Mouse (Mus musculus): Measurements from ENCODE around the gene Cdk11b.
"Not testable (repeated sequence)": the region's sequence is repeated elsewhere in the genome, so short reads cannot be mapped to it uniquely, and the experiment has no call there.

Cdk11b gene

DNA sequence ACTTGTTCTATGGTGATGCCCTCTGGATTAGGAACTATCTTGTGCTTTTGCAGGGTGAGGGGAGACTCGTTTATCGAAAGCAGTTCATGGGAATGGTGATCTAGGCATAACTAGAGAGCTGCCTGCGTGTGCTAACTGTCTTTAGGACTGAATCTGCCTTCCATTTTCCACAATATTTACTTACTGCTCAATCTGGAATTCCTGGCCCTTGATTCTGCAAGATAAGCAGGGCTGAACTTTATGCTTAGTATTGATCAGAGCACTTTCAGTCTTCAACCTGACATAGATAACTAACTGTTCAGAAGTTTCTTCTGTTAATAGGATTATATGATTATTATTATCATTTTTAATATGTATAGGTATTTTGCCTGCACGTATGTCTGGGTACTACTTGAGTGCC is 19.5 kb upstream of the Cdk11b start:
- DNase-seq (ENCODE audit: extremely low spot score, low spot score): no peak

- no peak for DNase-seq (ENCODE audit: extremely low spot score, low spot score)
These were observed 17.8 kb upstream of the Cdk11b start for GRCm38 (mm10) chr4:155606825-155607224.

GRCm38 (mm10) chr4:155611860-155612259 is 12.8 kb upstream of the Cdk11b start:
- no peak for DNase-seq (ENCODE audit: extremely low spot score, low spot score)

DNA sequence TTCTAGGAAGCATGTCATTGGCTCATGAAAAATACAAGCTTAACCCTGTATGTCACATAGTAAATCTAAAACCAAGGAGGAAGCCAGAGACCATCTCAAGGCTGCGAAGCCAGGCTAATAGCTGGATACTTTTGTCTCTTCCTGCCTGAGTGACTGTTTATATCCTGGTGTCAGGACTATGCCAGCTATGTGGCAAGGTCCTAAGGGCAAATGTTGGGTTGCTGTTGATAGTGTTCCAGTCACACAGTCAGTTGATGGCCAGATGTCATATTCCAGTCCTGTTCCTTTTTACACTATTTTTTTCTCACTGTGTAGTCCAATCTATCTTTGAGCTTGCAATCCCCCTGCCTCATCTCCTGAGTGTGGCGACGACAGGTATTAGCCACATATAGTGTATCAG is 11.4 kb upstream of the Cdk11b start:
- DNase-seq (ENCODE audit: extremely low spot score, low spot score): no peak

DNA sequence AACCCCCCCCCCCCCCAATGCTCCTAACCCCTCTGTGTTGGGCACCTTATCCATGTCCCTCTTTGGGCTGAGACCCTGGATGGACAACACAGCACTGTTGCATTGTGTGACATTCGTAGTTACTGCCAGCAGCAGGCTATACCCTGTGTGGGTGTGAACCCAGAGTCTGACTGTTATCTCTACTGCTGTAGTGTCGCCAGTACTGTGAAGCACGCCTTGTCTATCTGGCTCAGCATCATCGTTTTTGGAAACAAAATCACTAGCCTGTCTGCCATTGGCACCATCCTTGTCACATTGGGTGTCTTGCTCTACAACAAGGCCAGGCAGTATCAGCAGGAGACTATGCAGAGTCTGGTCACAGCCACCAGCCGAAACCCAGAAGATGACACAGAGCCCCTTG is 6.3 kb upstream of the Cdk11b start:
- DNase-seq (ENCODE audit: extremely low spot score, low spot score): no peak

DNA sequence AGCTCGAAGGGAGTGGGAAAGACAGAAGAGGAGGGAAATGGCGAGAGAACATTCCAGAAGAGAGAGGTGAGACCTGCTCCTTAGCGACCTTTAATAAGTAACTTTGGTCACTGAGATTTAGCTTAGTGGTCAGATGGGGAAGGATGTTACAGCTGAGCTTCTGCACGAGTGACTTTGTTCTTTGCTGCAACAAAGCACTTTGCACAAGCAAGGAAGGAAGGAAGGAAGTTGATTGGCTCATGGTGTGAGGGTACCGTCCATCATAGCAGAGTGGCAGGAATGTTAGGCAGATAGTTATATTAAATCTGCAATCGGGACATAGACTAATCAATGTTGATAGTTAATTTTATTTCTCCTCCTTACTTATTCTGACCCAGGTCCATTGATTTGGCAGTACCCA is 5.6 kb downstream of the Cdk11b start:
- DNase-seq (ENCODE audit: extremely low spot score, low spot score): no peak

DNA sequence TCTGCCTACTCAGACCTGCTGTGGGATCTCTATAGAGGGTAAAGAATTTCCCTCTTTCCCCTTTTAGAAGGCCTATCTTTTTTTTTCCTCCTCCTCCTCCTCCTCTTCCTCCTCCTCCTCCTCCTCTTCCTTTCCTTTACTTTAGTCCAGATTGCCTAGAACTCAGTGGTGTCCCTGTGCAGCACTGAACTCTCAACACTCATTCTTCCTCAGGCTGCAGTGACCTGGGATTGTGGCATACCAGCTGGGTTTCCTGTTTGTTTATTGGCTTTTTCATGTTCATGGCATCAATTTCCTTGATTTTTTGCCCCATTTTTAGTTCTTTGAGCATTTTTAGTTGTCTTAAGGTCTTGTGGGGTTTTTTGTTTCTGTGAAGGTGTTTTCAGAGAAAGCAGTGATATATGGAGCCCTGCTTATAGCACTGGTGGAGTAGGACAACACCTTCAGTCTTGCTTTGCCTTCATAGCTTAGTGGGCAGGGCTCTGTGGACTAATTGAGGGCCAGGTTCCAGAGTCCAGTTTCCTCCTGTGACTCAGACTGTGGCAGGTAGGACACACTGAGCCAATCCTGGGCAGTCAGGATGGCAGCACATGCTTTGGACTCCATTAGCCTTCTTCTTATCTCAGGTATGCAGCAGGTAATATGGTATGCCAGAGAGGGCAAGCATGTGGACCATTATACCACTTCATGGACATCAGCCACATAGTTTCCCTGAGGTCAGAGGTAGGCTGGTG is 11.3 kb downstream of the Cdk11b start:
- DNase-seq (ENCODE audit: extremely low spot score, low spot score): no peak

- no peak for DNase-seq (ENCODE audit: extremely low spot score, low spot score)
These were observed 18.9 kb downstream of the Cdk11b start for GRCm38 (mm10) chr4:155643531-155643930.

DNA sequence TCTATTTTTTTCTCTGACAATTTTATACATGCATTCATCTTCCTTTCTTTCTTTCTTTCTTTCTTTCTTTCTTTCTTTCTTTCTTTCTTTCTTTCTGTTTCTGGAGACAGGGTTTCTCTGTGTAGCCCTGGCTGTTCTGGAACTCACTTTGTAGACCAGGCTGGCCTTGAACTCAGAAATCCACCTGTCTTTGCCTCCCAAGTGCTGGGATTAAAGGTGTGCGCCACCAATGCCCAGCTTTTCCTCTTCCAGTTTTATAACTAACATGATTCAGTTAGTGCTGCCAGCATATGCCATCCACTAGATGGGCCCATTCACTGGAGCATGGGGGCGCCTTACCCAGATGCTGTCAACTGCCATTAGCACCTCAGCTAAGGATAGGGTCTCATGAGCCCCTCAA is 20.7 kb downstream of the Cdk11b start, which contains the start of gene Gm10563:
TSS of gene Gm10563 (minus strand) at position 101 of the 400 bp plus-strand sequence.
- DNase-seq (ENCODE audit: extremely low spot score, low spot score): not testable (repeated sequence)

GRCm38 (mm10) chr4:155645721-155646120 is 21.1 kb downstream of the Cdk11b start:
- no peak for DNase-seq (ENCODE audit: extremely low spot score, low spot score)

- DNase-seq (ENCODE audit: extremely low spot score, low spot score): no peak
These were observed 24.7 kb downstream of the Cdk11b start for GRCm38 (mm10) chr4:155649355-155649754.

GRCm38 (mm10) chr4:155651553-155652269 is 27.1 kb downstream of the Cdk11b start:
- no peak for DNase-seq (ENCODE audit: extremely low spot score, low spot score)

DNA sequence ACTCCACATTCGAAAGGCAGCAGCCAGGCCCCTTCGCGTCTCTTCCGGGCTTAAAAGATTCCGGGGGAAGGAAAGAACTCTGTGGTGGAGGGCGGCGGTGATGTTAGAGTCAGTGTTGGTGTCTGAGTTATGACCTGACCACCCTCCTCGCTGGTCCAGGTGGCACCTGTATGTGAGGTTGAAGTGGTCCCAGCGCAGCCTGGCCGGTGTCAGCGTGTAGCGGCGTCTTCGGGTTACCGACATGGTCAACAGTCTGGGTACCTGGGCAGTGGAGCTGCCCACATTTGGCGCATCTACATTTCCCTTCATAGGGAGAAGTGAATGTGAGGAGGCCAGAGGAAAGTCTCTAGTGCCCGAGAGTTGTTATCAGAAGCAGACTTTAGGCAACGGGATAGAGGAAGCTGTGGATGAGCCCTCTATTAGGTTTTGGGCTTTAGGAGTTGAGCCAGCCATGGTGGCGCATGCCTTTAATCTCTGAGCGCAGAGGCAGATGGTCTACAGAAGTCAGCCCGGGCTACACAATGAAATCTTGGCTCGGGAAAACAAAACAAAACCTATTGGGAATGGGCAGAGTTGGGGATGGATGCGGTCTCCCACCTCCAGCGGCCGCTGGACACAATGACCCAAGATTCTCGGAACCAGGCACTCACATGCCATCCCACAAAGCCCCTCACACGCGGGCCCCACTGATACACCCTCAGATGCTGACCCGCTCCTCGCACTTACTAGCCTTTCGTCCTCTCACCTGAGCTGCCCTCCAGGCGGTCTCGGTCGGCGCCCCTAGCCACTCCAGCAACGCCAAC is 27.8 kb downstream of the Cdk11b start:
- peak; percentile 22 for DNase-seq (ENCODE audit: extremely low spot score, low spot score)

DNA sequence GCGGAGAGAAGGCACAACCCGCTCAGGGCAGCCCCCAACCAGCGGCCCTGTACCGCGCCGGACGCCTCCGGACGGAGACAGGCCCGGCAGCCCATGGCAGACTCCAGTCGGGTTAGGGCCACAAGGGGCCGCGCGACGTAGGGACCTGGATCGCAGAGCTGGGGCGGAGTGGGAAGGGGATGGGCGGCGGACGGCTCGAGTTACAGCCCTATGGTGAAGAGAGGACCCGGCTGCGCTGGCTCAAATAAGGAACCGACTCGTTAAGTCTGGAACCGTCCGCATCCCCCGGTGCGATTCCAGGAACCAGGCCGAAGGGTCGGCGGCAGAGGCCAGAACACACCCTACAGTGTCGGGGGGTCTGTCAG is 28.4 kb downstream of the Cdk11b start, which contains the start of gene Mmp23:
TSS of gene Mmp23 (minus strand) at position 299 of the 365 bp plus-strand sequence.
- DNase-seq (ENCODE audit: extremely low spot score, low spot score): peak; percentile 75

- no peak for DNase-seq (ENCODE audit: extremely low spot score, low spot score)
These were observed 29.0 kb downstream of the Cdk11b start for GRCm38 (mm10) chr4:155653451-155654182.

- DNase-seq (ENCODE audit: extremely low spot score, low spot score): peak; percentile 63
These were observed 29.5 kb downstream of the Cdk11b start for GRCm38 (mm10) chr4:155654183-155654455.

- DNase-seq (ENCODE audit: extremely low spot score, low spot score): peak; percentile 47
These were observed 30.0 kb downstream of the Cdk11b start for GRCm38 (mm10) chr4:155654456-155655298.

DNA sequence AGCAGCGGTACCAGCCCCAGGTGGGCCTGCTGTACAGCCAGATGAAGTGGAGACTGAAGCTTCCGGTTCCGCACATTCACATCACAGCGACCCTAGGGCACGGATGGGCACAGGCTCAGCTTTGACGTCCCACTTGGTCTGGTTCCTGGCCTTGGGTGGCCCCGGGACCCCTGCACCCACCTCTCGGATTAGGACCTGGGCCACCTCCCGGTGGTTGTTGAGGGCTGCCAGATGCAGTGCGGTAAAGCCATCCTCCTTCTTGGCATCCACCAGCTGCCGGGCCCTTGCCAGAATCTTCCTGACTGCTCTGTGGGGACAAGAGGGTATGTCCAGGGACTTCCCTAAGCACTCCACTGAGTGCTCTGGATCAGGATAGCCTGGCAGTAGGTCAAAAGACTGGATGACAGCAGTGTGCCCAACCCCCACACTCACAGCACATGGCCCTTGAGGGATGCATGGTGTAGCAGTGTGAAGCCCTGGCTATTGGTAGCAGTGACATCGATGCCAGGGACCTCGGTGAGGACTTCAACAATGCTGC is 31.6 kb downstream of the Cdk11b start:
- DNase-seq (ENCODE audit: extremely low spot score, low spot score): no peak

DNA sequence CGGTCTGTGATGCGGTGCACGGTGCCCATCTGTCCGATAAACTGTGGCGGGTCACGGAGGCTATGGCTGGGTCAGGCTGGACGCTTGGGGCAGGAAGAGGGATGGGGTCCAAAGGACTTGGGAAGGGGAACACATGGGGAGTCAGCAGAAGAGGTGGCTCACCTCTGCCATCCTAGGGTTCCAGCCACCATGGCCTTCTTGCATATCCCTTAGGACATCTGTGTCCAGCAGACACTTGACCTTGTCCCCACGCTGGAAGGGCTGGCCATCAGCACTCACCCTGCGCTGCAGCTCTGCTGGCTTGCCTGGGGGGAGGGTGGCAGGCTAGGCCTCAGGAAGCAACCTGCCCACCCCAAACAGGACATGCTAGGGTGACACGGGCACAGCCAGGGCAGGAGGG is 34.3 kb downstream of the Cdk11b start:
- DNase-seq (ENCODE audit: extremely low spot score, low spot score): no peak

DNA sequence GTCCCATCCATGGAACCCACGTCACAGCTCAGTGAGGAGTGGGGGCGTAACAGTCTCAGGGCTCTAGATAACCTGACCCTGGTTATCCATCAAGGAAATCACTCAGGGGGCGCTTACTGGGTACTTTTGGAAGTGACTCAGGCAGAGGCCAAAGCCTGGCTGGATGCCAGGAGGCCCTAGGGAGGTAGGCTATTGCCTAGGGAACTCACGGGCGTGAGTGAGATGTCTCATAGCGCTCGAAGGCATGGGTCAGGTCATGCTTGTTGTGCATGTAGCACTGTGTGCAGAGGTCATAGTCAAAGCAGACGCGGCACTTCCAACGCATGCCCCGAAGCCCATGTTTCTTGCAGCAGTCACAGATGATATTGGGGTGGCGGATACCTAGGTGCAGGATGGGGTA is 36.0 kb downstream of the Cdk11b start:
- no peak for DNase-seq (ENCODE audit: extremely low spot score, low spot score)

Data from neural tube, embryonic 10.5 days (tissue).